Mouse (Mus musculus) MEL (cell line): ENCODE results near the gene Fgl2. TPM values are rescaled to one million over a fixed set of nuclear protein-coding genes. Genes with fewer than 3 reads are reported as not detected.

Experiments used
- DNase-seq: peaks from one replicate; pipeline ENCODE4 v3.0.0; 2011; ENCODE audit warnings: low read depth, low spot score
- H3K27ac ChIP-seq: 2 replicates; pipeline ENCODE4 v1.5.1; 2012; ENCODE audit warnings: low read depth, mild to moderate bottlenecking, control low read depth, low read length, moderate library complexity; ENCODE audit not compliant: control insufficient read depth
- H3K27me3 ChIP-seq, 2 experiments: fragments of 150-350 bp in 1 of 2; sonication (generic) in 1 of 2; 2 replicates each; pipeline ENCODE4 v1.6.1; 2012; ENCODE audit warnings: low read length in 2 of 2, mild to moderate bottlenecking in 2 of 2, improper control_type of control experiment in 1 of 2, moderate library complexity in 1 of 2; ENCODE audit not compliant: insufficient read depth in 2 of 2, control insufficient read depth in 1 of 2
- H3K36me3 ChIP-seq, 2 experiments: 2 replicates each; pipeline ENCODE4 v1.6.1; 2012 to 2014; ENCODE audit warnings: low read length in 2 of 2, improper control_type of control experiment in 1 of 2, inconsistent platforms in 1 of 2, mild to moderate bottlenecking in 1 of 2; ENCODE audit not compliant: insufficient read depth in 2 of 2, control insufficient read depth in 1 of 2
- H3K4me1 ChIP-seq, 2 experiments: fragments of 150-350 bp in 1 of 2; sonication (generic) in 1 of 2; 2 replicates each; pipeline ENCODE4 v1.6.1; 2012; ENCODE audit warnings: low read length in 2 of 2, improper control_type of control experiment in 1 of 2, mild to moderate bottlenecking in 1 of 2; ENCODE audit not compliant: insufficient read depth in 2 of 2, control insufficient read depth in 1 of 2
- H3K4me3 ChIP-seq, 2 experiments: fragments of 150-350 bp in 1 of 2; sonication (generic) in 1 of 2; 2 replicates each; pipeline ENCODE4 v1.5.1; 2012; ENCODE audit warnings: low read depth in 2 of 2, low read length in 2 of 2, mild to moderate bottlenecking in 2 of 2, moderate library complexity in 2 of 2, control low read depth in 1 of 2, improper control_type of control experiment in 1 of 2; ENCODE audit not compliant: control insufficient read depth in 1 of 2, insufficient read depth in 1 of 2
- H3K79me2 ChIP-seq: 2 replicates; pipeline ENCODE4 v1.6.1; 2012; ENCODE audit warnings: mild to moderate bottlenecking, low read length, moderate library complexity; ENCODE audit not compliant: control insufficient read depth, poor library complexity, insufficient read depth
- H3K9ac ChIP-seq: 2 replicates; pipeline ENCODE4 v1.6.1; 2012; ENCODE audit warnings: low read depth, mild to moderate bottlenecking, control low read depth, low read length, moderate library complexity; ENCODE audit not compliant: control insufficient read depth, poor library complexity, severe bottlenecking
- H3K9me3 ChIP-seq: fragments of 150-350 bp; sonication (generic); replicated peaks from 2 replicates; pipeline ENCODE4 v1.6.1; 2012; ENCODE audit warnings: mild to moderate bottlenecking, low read length, improper control_type of control experiment, moderate library complexity; ENCODE audit not compliant: insufficient read depth
- BHLHE40 ChIP-seq: IDR thresholded peaks from 2 replicates; pipeline ENCODE4 v1.6.1; 2012; ENCODE audit warnings: low read depth, mild to moderate bottlenecking, inconsistent platforms, low read length, improper control_type of control experiment, borderline replicate concordance
- CTCF ChIP-seq, 3 experiments: IDR thresholded peaks in 2 of 3; conservative IDR thresholded peaks in 1 of 3; 2 replicates each; pipeline ENCODE4 v1.5.1; 2011 to 2012; ENCODE audit warnings: low read length in 3 of 3, low read depth in 2 of 3, mild to moderate bottlenecking in 2 of 3, improper control_type of control experiment in 1 of 3, inconsistent platforms in 1 of 3, mixed read lengths in 1 of 3, moderate library complexity in 1 of 3; ENCODE audit not compliant: control insufficient read depth in 1 of 3, insufficient read depth in 1 of 3, poor library complexity in 1 of 3, severe bottlenecking in 1 of 3
- ELF1 ChIP-seq: IDR thresholded peaks from 2 replicates; pipeline ENCODE4 v1.6.1; 2014; ENCODE audit warnings: low read depth, mild to moderate bottlenecking, inconsistent platforms, low read length, improper control_type of control experiment, moderate library complexity
- EP300 ChIP-seq, 2 experiments: IDR thresholded peaks; 2 replicates each; pipeline ENCODE4 v1.6.1; 2011; ENCODE audit warnings: improper control_type of control experiment in 2 of 2, low read length in 2 of 2, low read depth in 1 of 2, mild to moderate bottlenecking in 1 of 2
- ETS1 ChIP-seq: IDR thresholded peaks from 2 replicates; pipeline ENCODE4 v1.6.1; 2012; ENCODE audit warnings: low read depth, mild to moderate bottlenecking, inconsistent platforms, low read length, improper control_type of control experiment, moderate library complexity
- GABPA ChIP-seq: IDR thresholded peaks from 2 replicates; pipeline ENCODE4 v1.6.1; 2012; ENCODE audit warnings: low read depth, mild to moderate bottlenecking, inconsistent platforms, low read length, improper control_type of control experiment, moderate library complexity
- GATA1 ChIP-seq: IDR thresholded peaks from 2 replicates; pipeline ENCODE4 v1.6.1; 2011; ENCODE audit warnings: low read depth, low read length, improper control_type of control experiment
- KAT2A ChIP-seq: conservative IDR thresholded peaks from 2 replicates; pipeline ENCODE4 v1.6.1; 2012; ENCODE audit warnings: low read depth, low read length, improper control_type of control experiment, inconsistent platforms
- MAFK ChIP-seq: IDR thresholded peaks from 2 replicates; pipeline ENCODE4 v1.6.1; 2011; ENCODE audit warnings: low read depth, mild to moderate bottlenecking, low read length, improper control_type of control experiment, borderline replicate concordance
- MEF2A ChIP-seq: IDR thresholded peaks from 2 replicates; pipeline ENCODE4 v1.6.1; 2014; ENCODE audit warnings: low read depth, mild to moderate bottlenecking, inconsistent platforms, low read length, improper control_type of control experiment; ENCODE audit not compliant: poor library complexity, insufficient replicate concordance, severe bottlenecking; ENCODE audit errors: extremely low read depth
- MYB ChIP-seq: IDR thresholded peaks from 2 replicates; pipeline ENCODE4 v1.6.1; 2011; ENCODE audit warnings: mild to moderate bottlenecking, low read depth, low read length, improper control_type of control experiment
- MYC ChIP-seq: IDR thresholded peaks from 2 replicates; pipeline ENCODE4 v1.6.1; 2011; ENCODE audit warnings: low read depth, mild to moderate bottlenecking, low read length, improper control_type of control experiment, moderate library complexity
- NELFE ChIP-seq: IDR thresholded peaks from 2 replicates; pipeline ENCODE4 v1.6.1; 2011; ENCODE audit warnings: low read depth, low read length, improper control_type of control experiment
- NRF1 ChIP-seq: IDR thresholded peaks from 2 replicates; pipeline ENCODE4 v1.6.1; 2014; ENCODE audit warnings: low read depth, mild to moderate bottlenecking, inconsistent platforms, low read length, improper control_type of control experiment, moderate library complexity; ENCODE audit not compliant: poor library complexity, insufficient read depth, severe bottlenecking
- POLR2A ChIP-seq, 2 experiments: IDR thresholded peaks; 2 replicates each; pipeline ENCODE4 v1.6.1; 2011 to 2012; ENCODE audit warnings: low read length in 2 of 2, mild to moderate bottlenecking in 2 of 2, control low read depth in 1 of 2, improper control_type of control experiment in 1 of 2, low read depth in 1 of 2, moderate library complexity in 1 of 2; ENCODE audit not compliant: control insufficient read depth in 1 of 2, insufficient read depth in 1 of 2, poor library complexity in 1 of 2
- POLR2AphosphoS2 ChIP-seq: IDR thresholded peaks from 2 replicates; pipeline ENCODE4 v1.6.1; 2011; ENCODE audit warnings: low read length, improper control_type of control experiment
- POLR2AphosphoS5 ChIP-seq: IDR thresholded peaks from 2 replicates; pipeline ENCODE4 v1.6.1; 2012; ENCODE audit warnings: low read depth, borderline replicate concordance, mild to moderate bottlenecking, inconsistent platforms, low read length, moderate library complexity, mixed read lengths
- RAD21 ChIP-seq: IDR thresholded peaks from 2 replicates; pipeline ENCODE4 v1.6.1; 2011; ENCODE audit warnings: mild to moderate bottlenecking, low read depth, low read length, improper control_type of control experiment
- RCOR1 ChIP-seq: IDR thresholded peaks from 2 replicates; pipeline ENCODE4 v1.6.1; 2012; ENCODE audit warnings: low read depth, mild to moderate bottlenecking, inconsistent platforms, low read length, improper control_type of control experiment
- SIN3A ChIP-seq: IDR thresholded peaks from 2 replicates; pipeline ENCODE4 v1.6.1; 2012; ENCODE audit warnings: low read length, improper control_type of control experiment, inconsistent platforms
- TBP ChIP-seq: IDR thresholded peaks from 2 replicates; pipeline ENCODE4 v1.8.0; 2011; ENCODE audit warnings: low read depth, low read length, improper control_type of control experiment
- TCF12 ChIP-seq: IDR thresholded peaks from 2 replicates; pipeline ENCODE4 v1.6.1; 2014; ENCODE audit warnings: low read depth, mild to moderate bottlenecking, inconsistent platforms, low read length, improper control_type of control experiment, moderate library complexity
- UBTF ChIP-seq: IDR thresholded peaks from 2 replicates; pipeline ENCODE4 v1.6.1; 2012; ENCODE audit warnings: low read depth, mild to moderate bottlenecking, inconsistent platforms, low read length, improper control_type of control experiment, moderate library complexity, borderline replicate concordance; ENCODE audit not compliant: insufficient read depth
- USF1 ChIP-seq: IDR thresholded peaks from 2 replicates; pipeline ENCODE4 v1.6.1; 2014; ENCODE audit warnings: low read depth, mild to moderate bottlenecking, inconsistent platforms, low read length, improper control_type of control experiment, moderate library complexity
- ZC3H11A ChIP-seq: IDR thresholded peaks from 2 replicates; pipeline ENCODE4 v1.6.1; 2012; ENCODE audit warnings: low read depth, mild to moderate bottlenecking, inconsistent platforms, low read length, improper control_type of control experiment
- ZKSCAN1 ChIP-seq: IDR thresholded peaks from 2 replicates; pipeline ENCODE4 v1.6.1; 2012; ENCODE audit warnings: low read depth, mild to moderate bottlenecking, inconsistent platforms, low read length, improper control_type of control experiment, moderate library complexity
- ZNF384 ChIP-seq: IDR thresholded peaks from 2 replicates; pipeline ENCODE4 v1.6.1; 2012; ENCODE audit warnings: low read depth, mild to moderate bottlenecking, inconsistent platforms, low read length, improper control_type of control experiment
- polyA plus RNA-seq, 2 experiments: library from polyadenylated mRNA; stranded (reverse) in 1 of 2; unstranded in 1 of 2; fragments of >175 nt in 1 of 2; fragments of >200 nt in 1 of 2; gene quantifications; 2 replicates each; pipeline versions ENCODE4 v1.2.1 to v1.2.4; 2012; ENCODE audit warnings: low replicate concordance in 2 of 2, low read depth in 1 of 2; ENCODE audit not compliant: insufficient read length in 2 of 2, insufficient read depth in 1 of 2, missing spikeins in 1 of 2
- total RNA-seq: library from RNA; depleted of rRNA; stranded (reverse); fragments of 300-350 nt; gene quantifications from 2 replicates; pipeline ENCODE4 v1.2.3, GENCODE M21; 2012

The Fgl2 gene
- total and polyA plus RNA-seq, 3 experiments, result 1.5 to 2.8 TPM; not detected in 1

GRCm38 (mm10) chr5:21329672-21330665, 42.5 kb upstream of the Fgl2 start:
- Histone ChIP-seq H3K4me1 (peaks cover 14 to 24% of the 10 kb centered on the region in 2 experiments), H3K9ac (no peak overlapping the region), H3K79me2 (no peaks in the 10 kb centered on the region), H3K4me3 (no peak overlapping the region), H3K36me3 (peaks cover 0 to 18% of the 10 kb centered on the region in 2 experiments; a peak in 2 of 4 replicates), H3K27me3 (no peaks in the 10 kb centered on the region), H3K9me3 (no peaks in the 10 kb centered on the region), H3K27ac (no peak overlapping the region)
- TF ChIP-seq EP300 (IDR thresholded peaks at IDR 0.05; ENCODE audit: low read depth in 1 of 2, low read length in 2 of 2) (no peak), USF1 (no peak), KAT2A (no peak), ETS1 (no peak), POLR2AphosphoS2 (no peak), POLR2AphosphoS5 (no peak), MYC (no peak), MAFK (no peak), POLR2A (IDR thresholded peaks at IDR 0.05; ENCODE audit: control insufficient read depth in 1 of 2, insufficient read depth in 1 of 2, low read depth in 1 of 2, low read length in 2 of 2, poor library complexity in 1 of 2) (no peak), MYB (no peak), BHLHE40 (no peak), MEF2A (no peak), ZNF384 (no peak), NRF1 (no peak), ELF1 (no peak), TBP (no peak), NELFE (no peak), TCF12 (no peak), UBTF (no peak)
- DNase-seq, result no peak

- H3K9me3 ChIP-seq, result no peaks in the 10 kb centered on the region
- peak overlapping the region; percentile 8; the same call in 1 of the 2 replicates for H3K27ac ChIP-seq
- TF ChIP-seq RAD21 (no peak), BHLHE40 (no peak), RCOR1 (no peak), MEF2A (no peak), KAT2A (no peak), POLR2AphosphoS2 (no peak), SIN3A (peak; percentile 68), ZKSCAN1 (no peak), GABPA (no peak), GATA1 (no peak), POLR2A (IDR thresholded peaks at IDR 0.05; ENCODE audit: control insufficient read depth in 1 of 2, insufficient read depth in 1 of 2, low read depth in 1 of 2, low read length in 2 of 2, poor library complexity in 1 of 2) (no peak), ZNF384 (no peak), NRF1 (no peak), POLR2AphosphoS5 (no peak), EP300 (IDR thresholded peaks at IDR 0.05; ENCODE audit: low read depth in 1 of 2, low read length in 2 of 2) (peak in 1 of 2 experiments; percentile 7; a peak in 1 of 4 replicates), ZC3H11A (no peak), TCF12 (no peak), CTCF (IDR thresholded peaks at IDR 0.05 in 2 of 3, conservative IDR thresholded peaks at IDR 0.05 in 1 of 3; ENCODE audit: control insufficient read depth in 1 of 3, insufficient read depth in 1 of 3, low read depth in 2 of 3, low read length in 3 of 3, poor library complexity in 1 of 3, severe bottlenecking in 1 of 3) (no peak), ELF1 (0 out of 2 replicates have a peak, but pooled peaks have one; percentile 34)
These were observed 40.8 kb upstream of the Fgl2 start for GRCm38 (mm10) chr5:21331656-21332055.

More at GRCm38 (mm10) chr5:21331656-21332055, 40.8 kb upstream of the Fgl2 start:
- no peaks in the 10 kb centered on the region for H3K27me3 ChIP-seq
- peak; percentile 88 for DNase-seq
- H3K9ac ChIP-seq, result no peak overlapping the region
- H3K79me2 ChIP-seq, result no peaks in the 10 kb centered on the region
- peaks cover 14 to 18% of the 10 kb centered on the region in 2 experiments for H3K4me1 ChIP-seq
- H3K36me3 ChIP-seq, result peaks cover 0 to 10% of the 10 kb centered on the region in 2 experiments; a peak in 2 of 4 replicates
- no peak overlapping the region for H3K4me3 ChIP-seq
